Comparison of ENCODE assay signal across 9 mouse cellular contexts in the genomic region with DNA sequence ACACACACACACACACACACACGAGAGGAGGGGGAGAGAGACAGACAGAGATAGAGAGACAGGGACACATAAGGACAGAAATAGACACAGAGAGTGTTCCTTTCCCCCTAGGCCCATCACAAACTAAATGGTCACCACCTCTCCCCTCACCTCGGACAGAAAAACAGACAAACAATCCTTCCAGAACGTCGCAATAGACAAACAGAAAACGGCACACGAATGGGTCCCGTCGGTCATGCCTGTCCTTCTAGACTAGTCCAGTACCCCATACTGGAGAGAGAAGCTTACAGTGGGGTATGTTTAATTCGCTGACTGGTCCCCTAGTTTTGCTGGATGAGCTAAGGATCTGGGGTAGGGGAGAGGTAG. TPM values are rescaled to one million over a fixed set of nuclear protein-coding genes. Genes with fewer than 3 reads are reported as not detected.
DNase-seq lines count a peak whose midpoint lies in the region; ATAC-seq lines count a peak whose summit lies in the region.
"Had no signal": no experiment of that assay in that cellular context is flagged by ENCODE, and none has a peak within 500 bp of the region (broad histone marks: within the 10 kb centered on the region; RNA-seq: fewer than 3 reads in every experiment).

No protein-coding gene starts in this region.

- peak overlapping the region; percentile 70 for H3K9ac ChIP-seq in heart, embryonic 14.5 days (ENCODE audit: low read length)
- H3K9ac ChIP-seq in hindbrain, embryonic 15.5 days, result peak overlapping the region; percentile 71
- H3K9ac ChIP-seq in midbrain, embryonic 15.5 days, result peak overlapping the region; percentile 63

- H3K4me3 ChIP-seq in heart, embryonic 14.5 days (ENCODE audit: control insufficient read depth in 1 of 2, insufficient read depth in 1 of 2, low read depth in 1 of 2, low read length in 2 of 2), result peak overlapping the region; percentile 75 to 80
- peak overlapping the region; percentile 80 for H3K4me3 ChIP-seq in embryonic facial prominence, embryonic 10.5 days
- H3K4me3 ChIP-seq in hindbrain, embryonic 15.5 days, result peak overlapping the region; percentile 68
- H3K4me3 ChIP-seq in midbrain, embryonic 15.5 days, result peak overlapping the region; percentile 66

- ATAC-seq in heart, embryonic 14.5 days (ENCODE audit: insufficient number of reproducible peaks, insufficient read depth, low FRiP score, low read depth), result no peak
- ATAC-seq in hindbrain, embryonic 15.5 days (ENCODE audit: low FRiP score, low read depth), result no peak
- ATAC-seq in midbrain, embryonic 15.5 days (replicated peaks), result no peak

- H3K4me2 ChIP-seq in heart, embryonic 14.5 days (ENCODE audit: low read length), result peak overlapping the region; percentile 77
- peak overlapping the region; percentile 92 for H3K4me2 ChIP-seq in hindbrain, embryonic 15.5 days
- H3K4me2 ChIP-seq in midbrain, embryonic 15.5 days, result peak overlapping the region; percentile 80

- no peaks in the 10 kb centered on the region for H3K9me3 ChIP-seq in heart, embryonic 14.5 days (ENCODE audit: control insufficient read depth, low read length)
- no peaks in the 10 kb centered on the region for H3K9me3 ChIP-seq in embryonic facial prominence, embryonic 10.5 days
- H3K9me3 ChIP-seq in hindbrain, embryonic 15.5 days, result no peaks in the 10 kb centered on the region
- no peaks in the 10 kb centered on the region for H3K9me3 ChIP-seq in midbrain, embryonic 15.5 days

- H3K27me3 ChIP-seq in heart, embryonic 14.5 days (ENCODE audit: control insufficient read depth, insufficient read depth, low read length), result peaks cover 7% of the 10 kb centered on the region; the same call in 1 of the 2 replicates
- H3K27me3 ChIP-seq in embryonic facial prominence, embryonic 10.5 days (replicated peaks; ENCODE audit: low read depth, poor library complexity, severe bottlenecking), result peaks cover 31% of the 10 kb centered on the region
- 0 out of 2 replicates have a peak, but pooled peaks cover under 1% of the 10 kb centered on the region for H3K27me3 ChIP-seq in hindbrain, embryonic 15.5 days
- H3K27me3 ChIP-seq in midbrain, embryonic 15.5 days (replicated peaks), result no peaks in the 10 kb centered on the region

- 1% methylated on average over 8 of the region's 9 CpGs for WGBS in heart, embryonic 14.5 days
- 0% methylated on average over 9 of the region's 9 CpGs for WGBS in embryonic facial prominence, embryonic 10.5 days
- WGBS in hindbrain, embryonic 15.5 days, result under 1% methylated on average over 9 of the region's 9 CpGs
- WGBS in midbrain, embryonic 15.5 days, result under 1% methylated on average over 9 of the region's 9 CpGs

- DNase-seq in heart, adult 11 months, result no peak
- no peak for DNase-seq in embryonic facial prominence, embryonic 10.5 days (ENCODE audit: low spot score)
- DNase-seq in gastrocnemius, adult 8-10 months (ENCODE audit: low spot score in 2 of 2), result no peak
- DNase-seq in spleen, adult 12 weeks (ENCODE audit: low spot score), result no peak
- no peak for DNase-seq in thymus, postnatal 14 days

- peaks cover 4 to 10% of the 10 kb centered on the region in 2 experiments for H3K4me1 ChIP-seq in heart, embryonic 14.5 days (ENCODE audit: control insufficient read depth in 2 of 2, insufficient read depth in 2 of 2, low read length in 2 of 2)
- H3K4me1 ChIP-seq in embryonic facial prominence, embryonic 10.5 days, result peaks cover 54% of the 10 kb centered on the region
- peaks cover 29% of the 10 kb centered on the region for H3K4me1 ChIP-seq in hindbrain, embryonic 15.5 days (replicated peaks)
- H3K4me1 ChIP-seq in midbrain, embryonic 15.5 days, result peaks cover 42% of the 10 kb centered on the region

- no peak overlapping the region for H3K27ac ChIP-seq in heart, embryonic 14.5 days (replicated peaks in 1 of 2; ENCODE audit: control insufficient read depth in 1 of 2, insufficient read depth in 1 of 2, low read depth in 2 of 2, low read length in 2 of 2)
- H3K27ac ChIP-seq in embryonic facial prominence, embryonic 10.5 days (replicated peaks), result peak overlapping the region; percentile 90
- H3K27ac ChIP-seq in hindbrain, embryonic 15.5 days (replicated peaks), result peak overlapping the region; percentile 87
- peak overlapping the region; percentile 83 for H3K27ac ChIP-seq in midbrain, embryonic 15.5 days

- 0 out of 2 replicates have a peak, but pooled peaks cover 5% of the 10 kb centered on the region for H3K36me3 ChIP-seq in heart, embryonic 14.5 days (ENCODE audit: control insufficient read depth, insufficient read depth, low read length)
- H3K36me3 ChIP-seq in embryonic facial prominence, embryonic 10.5 days (replicated peaks), result peaks cover 22% of the 10 kb centered on the region
- H3K36me3 ChIP-seq in hindbrain, embryonic 15.5 days, result no peaks in the 10 kb centered on the region
- no peaks in the 10 kb centered on the region for H3K36me3 ChIP-seq in midbrain, embryonic 15.5 days (replicated peaks)
- H3K36me3 ChIP-seq: G1E had no signal

RNA-seq across cellular contexts. Expression of a gene that starts 0.9 kb away (rescaled TPM):
- polyA plus RNA-seq in heart, embryonic 14.5 days (2014; fragmentation: Nextera tagmentation; extraction: Ambion mirVana), result 10.0 and 14.1 TPM in 2 replicates
- polyA plus RNA-seq in embryonic facial prominence, embryonic 10.5 days (2016; fragmentation: Nextera tagmentation; extraction: Ambion mirVana), result 26.2 and 29.1 TPM in 2 replicates
- polyA plus RNA-seq in hindbrain, embryonic 15.5 days (2015; fragmentation: Nextera tagmentation; extraction: Ambion mirVana), result 37.9 and 49.8 TPM in 2 replicates
- polyA plus RNA-seq in midbrain, embryonic 15.5 days (2015; fragmentation: Nextera tagmentation; extraction: Ambion mirVana), result 33.0 and 38.5 TPM in 2 replicates
- 1 to 10 TPM; 1.1 to 1.4 (median 1.2) TPM for total RNA-seq in gastrocnemius, adult 8-10 months (2022)
- polyA plus RNA-seq: G1E had no signal

Comparison
In these comparisons a context has a peak if more than half of its experiments do, and no peak if none do; other contexts are left out.
1. H3K27ac ChIP-seq: peak in embryonic facial prominence, embryonic 10.5 days (single experiment), hindbrain, embryonic 15.5 days (single experiment) and midbrain, embryonic 15.5 days (single experiment); none in heart, embryonic 14.5 days (0 of 2).
2. Peak in every context shown above with its lines, with median percentiles within 50 percentile points of each other: H3K4me2 ChIP-seq, H3K4me3 ChIP-seq and H3K9ac ChIP-seq.